25 mouse cellular contexts compared by ENCODE assay signal in the genomic region with DNA sequence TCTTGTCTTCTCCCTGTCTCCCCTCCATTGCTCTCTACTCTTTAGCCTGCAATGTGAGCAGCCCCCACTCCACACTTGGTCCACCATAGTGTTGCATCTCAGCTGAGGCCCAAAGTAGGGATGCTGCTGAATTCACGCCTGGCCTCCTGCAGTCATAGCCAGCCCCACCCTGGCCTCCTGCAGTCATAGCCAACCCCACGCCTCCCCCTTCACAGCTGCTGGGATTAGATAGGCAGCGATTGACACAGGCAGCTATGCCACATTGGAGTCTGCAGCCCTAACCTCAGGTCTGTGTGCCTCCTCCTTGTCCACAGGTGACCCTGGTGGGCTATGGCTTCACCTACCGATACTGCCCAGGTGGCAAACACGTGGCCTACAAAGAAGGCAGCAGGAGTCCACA. TPM values are rescaled to one million over a fixed set of nuclear protein-coding genes. Genes with fewer than 3 reads are reported as not detected.
DNase-seq lines count a peak whose midpoint lies in the region; ATAC-seq and TF ChIP-seq lines count a peak whose summit lies in the region.
"Had no signal": no experiment of that assay in that cellular context is flagged by ENCODE, and none has a peak within 500 bp of the region (broad histone marks: within the 10 kb centered on the region; RNA-seq: fewer than 3 reads in every experiment).

No protein-coding gene starts in this region.

- H3K4me1 ChIP-seq in E14TG2a.4 (replicated peaks; ENCODE audit: low read depth, low read length) = peaks cover 18% of the 10 kb centered on the region
- H3K4me1 ChIP-seq in liver, postnatal 0 days (ENCODE audit: insufficient read depth) = no peaks in the 10 kb centered on the region
- H3K4me1 ChIP-seq in kidney, embryonic 14.5 days (ENCODE audit: control insufficient read depth, insufficient read depth, low read length) = no peaks in the 10 kb centered on the region
- H3K4me1 ChIP-seq in heart, embryonic 12.5 days (replicated peaks) = no peaks in the 10 kb centered on the region
- H3K4me1 ChIP-seq: embryonic facial prominence, embryonic 10.5 days; hindbrain, embryonic 10.5 days; midbrain, embryonic 13.5 days; neural tube, embryonic 13.5 days had no signal

- no peaks in the 10 kb centered on the region for H3K9me3 ChIP-seq in E14TG2a.4 (ENCODE audit: low read length)
- no peaks in the 10 kb centered on the region for H3K9me3 ChIP-seq in liver, postnatal 0 days (ENCODE audit: low read length)
- H3K9me3 ChIP-seq in kidney, embryonic 14.5 days (ENCODE audit: control insufficient read depth, low read length) = no peaks in the 10 kb centered on the region
- no peaks in the 10 kb centered on the region for H3K9me3 ChIP-seq in heart, embryonic 12.5 days (replicated peaks)
- H3K9me3 ChIP-seq: embryonic facial prominence, embryonic 10.5 days; hindbrain, embryonic 10.5 days; midbrain, embryonic 13.5 days; neural tube, embryonic 13.5 days had no signal

- H3K4me2 ChIP-seq in liver, postnatal 0 days (ENCODE audit: low read depth, low read length) = no peak overlapping the region
- H3K4me2 ChIP-seq in kidney, embryonic 14.5 days (replicated peaks; ENCODE audit: low read depth, low read length) = no peak overlapping the region
- no peak overlapping the region for H3K4me2 ChIP-seq in heart, embryonic 12.5 days
- H3K4me2 ChIP-seq: midbrain, embryonic 13.5 days; neural tube, embryonic 13.5 days had no signal

- H3K9ac ChIP-seq in liver, postnatal 0 days (replicated peaks) = no peak overlapping the region
- H3K9ac ChIP-seq in kidney, embryonic 14.5 days (ENCODE audit: low read depth, low read length) = no peak overlapping the region
- no peak overlapping the region for H3K9ac ChIP-seq in heart, embryonic 12.5 days
- H3K9ac ChIP-seq: midbrain, embryonic 13.5 days; neural tube, embryonic 13.5 days had no signal

- DNase-seq in R1 (ENCODE audit: low read depth, low spot score) = peak; percentile 10
- DNase-seq in liver = peak; percentile 84
- peak; percentile 39 for DNase-seq in liver, postnatal 0 days
- no peak for DNase-seq in testis, postnatal 14 days (ENCODE audit: low spot score)
- DNase-seq: adrenal gland, postnatal 14 days; cerebellum, adult 18-20 months; cerebellum, postnatal 36 days; gastrocnemius, postnatal 10 days; heart, adult 2 months; kidney, adult 18-20 months; kidney, postnatal 10 days; layer of hippocampus, postnatal 36 days; right cerebral cortex, postnatal 14 days; thymus, adult 2 months had no signal

- no peaks in the 10 kb centered on the region for H3K27me3 ChIP-seq in E14TG2a.4 (ENCODE audit: insufficient read depth, low read length)
- H3K27me3 ChIP-seq in liver, postnatal 0 days (ENCODE audit: insufficient read depth, low read length) = no peaks in the 10 kb centered on the region
- H3K27me3 ChIP-seq in kidney, embryonic 14.5 days (ENCODE audit: control insufficient read depth, insufficient read depth, low read length) = no peaks in the 10 kb centered on the region
- no peaks in the 10 kb centered on the region for H3K27me3 ChIP-seq in heart, embryonic 12.5 days (replicated peaks)
- H3K27me3 ChIP-seq: midbrain, embryonic 13.5 days; neural tube, embryonic 13.5 days; Patski had no signal

- TF ChIP-seq CTCF in E14TG2a.4 (conservative IDR thresholded peaks at IDR 0.05; ENCODE audit: low read length) = no peak
- TF ChIP-seq CTCF in liver, postnatal 0 days (IDR thresholded peaks at IDR 0.05; ENCODE audit: low read depth) = no peak

- peak; percentile 76 for ATAC-seq in liver, postnatal 0 days
- no peak for ATAC-seq in kidney, embryonic 14.5 days (ENCODE audit: low FRiP score, low TSS enrichment)
- ATAC-seq in heart, embryonic 12.5 days (ENCODE audit: insufficient number of reproducible peaks, low FRiP score) = no peak; the same call in 1 of the 2 replicates
- ATAC-seq: forebrain, embryonic 14.5 days; hindbrain, postnatal 0 days; lung, postnatal 0 days; midbrain, embryonic 13.5 days; Patski had no signal

- peak overlapping the region; percentile 35; the same call in 1 of the 2 replicates for H3K4me3 ChIP-seq in E14TG2a.4 (replicated peaks; ENCODE audit: low read length)
- H3K4me3 ChIP-seq in liver, postnatal 0 days (ENCODE audit: low read depth, low read length) = no peak overlapping the region
- H3K4me3 ChIP-seq in kidney, embryonic 14.5 days (ENCODE audit: low read length) = no peak overlapping the region
- no peak overlapping the region for H3K4me3 ChIP-seq in heart, embryonic 12.5 days
- H3K4me3 ChIP-seq: embryonic facial prominence, embryonic 10.5 days; heart, adult 2 months; hindbrain, embryonic 10.5 days; midbrain, embryonic 13.5 days; neural tube, embryonic 13.5 days had no signal

- peaks cover 94% of the 10 kb centered on the region for H3K36me3 ChIP-seq in E14TG2a.4 (ENCODE audit: insufficient read depth, low read length)
- H3K36me3 ChIP-seq in liver, postnatal 0 days (replicated peaks; ENCODE audit: insufficient read depth, low read length) = peaks cover 72% of the 10 kb centered on the region
- H3K36me3 ChIP-seq in kidney, embryonic 14.5 days (ENCODE audit: control insufficient read depth, insufficient read depth, low read length) = peaks cover 60% of the 10 kb centered on the region
- peaks cover 92% of the 10 kb centered on the region for H3K36me3 ChIP-seq in heart, embryonic 12.5 days

- whole genome bisulfite sequencing in liver, postnatal 0 days (ENCODE audit: insufficient replicate concordance) = 73% methylated on average over 5 of the region's 5 CpGs
- WGBS in kidney, embryonic 14.5 days = 88% methylated on average over 5 of the region's 5 CpGs
- WGBS in heart, embryonic 12.5 days = 70% methylated on average over 5 of the region's 5 CpGs

- no peak overlapping the region for H3K27ac ChIP-seq in liver, postnatal 0 days (ENCODE audit: low read depth)
- no peak overlapping the region for H3K27ac ChIP-seq in kidney, embryonic 14.5 days (ENCODE audit: low read depth, low read length)
- H3K27ac ChIP-seq in heart, embryonic 12.5 days (ENCODE audit: poor library complexity, severe bottlenecking) = no peak overlapping the region
- H3K27ac ChIP-seq: embryonic facial prominence, embryonic 10.5 days; heart, adult 2 months; hindbrain, embryonic 10.5 days; hindbrain, postnatal 0 days; midbrain, embryonic 13.5 days; neural tube, embryonic 13.5 days had no signal

- TF ChIP-seq EP300 in liver, postnatal 0 days (IDR thresholded peaks at IDR 0.05; ENCODE audit: low read depth) = no peak

RNA-seq across cellular contexts. Expression of gene Zfp473, which starts 17.3 kb away (rescaled TPM):
- 0.14 and 0.24 TPM in 2 replicates for polyA plus RNA-seq in liver, postnatal 0 days (2015; fragmentation: Nextera tagmentation; extraction: Ambion mirVana)
- 2.5 and 3.1 TPM in 2 replicates for polyA plus RNA-seq in kidney, embryonic 14.5 days (2014; fragmentation: Nextera tagmentation; extraction: Ambion mirVana)
- 0.78 and 0.98 TPM in 2 replicates for polyA plus RNA-seq in heart, embryonic 12.5 days (2016; fragmentation: Nextera tagmentation; extraction: Ambion mirVana)

RNA-seq across cellular contexts. Expression of gene Vrk3, which starts 19.9 kb away (rescaled TPM):
- polyA plus RNA-seq in liver, postnatal 0 days (2015; fragmentation: Nextera tagmentation; extraction: Ambion mirVana) = 19.1 and 19.3 TPM in 2 replicates
- polyA plus RNA-seq in kidney, embryonic 14.5 days (2014; fragmentation: Nextera tagmentation; extraction: Ambion mirVana) = 35.2 and 43.4 TPM in 2 replicates
- polyA plus RNA-seq in heart, embryonic 12.5 days (2016; fragmentation: Nextera tagmentation; extraction: Ambion mirVana) = 29.4 and 32.2 TPM in 2 replicates

RNA-seq across cellular contexts. Expression of gene Nup62, which starts 47.8 kb away (rescaled TPM):
- 19.6 and 21.4 TPM in 2 replicates for polyA plus RNA-seq in liver, postnatal 0 days (2015; fragmentation: Nextera tagmentation; extraction: Ambion mirVana)
- 59.5 and 61.9 TPM in 2 replicates for polyA plus RNA-seq in kidney, embryonic 14.5 days (2014; fragmentation: Nextera tagmentation; extraction: Ambion mirVana)
- 90.9 and 93.3 TPM in 2 replicates for polyA plus RNA-seq in heart, embryonic 12.5 days (2016; fragmentation: Nextera tagmentation; extraction: Ambion mirVana)

RNA-seq across cellular contexts. Expression of gene Il4i1, which starts 48.1 kb away (rescaled TPM):
- polyA plus RNA-seq in liver, postnatal 0 days (2015; fragmentation: Nextera tagmentation; extraction: Ambion mirVana) = 0.83 and 1.0 TPM in 2 replicates
- polyA plus RNA-seq in kidney, embryonic 14.5 days (2014; fragmentation: Nextera tagmentation; extraction: Ambion mirVana) = 1.7 and 2.0 TPM in 2 replicates
- 0.78 and 1.1 TPM in 2 replicates for polyA plus RNA-seq in heart, embryonic 12.5 days (2016; fragmentation: Nextera tagmentation; extraction: Ambion mirVana)

RNA-seq across cellular contexts. Expression of gene Atf5, which starts 48.3 kb away (rescaled TPM):
- polyA plus RNA-seq in liver, postnatal 0 days (2015; fragmentation: Nextera tagmentation; extraction: Ambion mirVana) = 66.6 and 72.5 TPM in 2 replicates
- 2.5 and 6.3 TPM in 2 replicates for polyA plus RNA-seq in kidney, embryonic 14.5 days (2014; fragmentation: Nextera tagmentation; extraction: Ambion mirVana)
- polyA plus RNA-seq in heart, embryonic 12.5 days (2016; fragmentation: Nextera tagmentation; extraction: Ambion mirVana) = 2.6 and 2.7 TPM in 2 replicates
